Mouse (Mus musculus): ENCODE results near the gene Atp1a4.

DNA sequence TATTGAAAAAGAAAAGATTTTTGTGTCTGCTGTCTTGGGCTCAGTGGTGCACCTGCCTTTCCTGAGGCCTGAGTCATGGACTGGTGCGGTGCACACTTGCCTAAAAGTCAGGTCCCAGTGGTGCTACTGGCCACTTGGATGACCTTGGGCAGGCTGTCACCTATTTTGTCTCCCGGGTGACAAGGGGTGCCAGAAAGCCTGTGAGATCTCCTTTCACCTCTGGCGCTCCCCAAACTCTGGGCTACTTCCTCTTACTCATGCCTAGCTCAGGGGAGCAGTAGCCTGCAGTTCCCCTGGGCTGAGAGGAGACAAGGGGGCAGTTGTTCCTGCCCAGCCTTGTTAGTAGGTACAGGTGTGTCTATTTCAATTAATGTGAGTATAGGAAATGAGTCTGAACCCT, 44.1 kb upstream of the Atp1a4 start:
- TF ChIP-seq CTCF (IDR thresholded peaks at IDR 0.05; ENCODE audit: control insufficient read depth, insufficient read depth, insufficient read length) (no peak), USF1 (IDR thresholded peaks at IDR 0.05; ENCODE audit: low read depth) (no peak), MAX (IDR thresholded peaks at IDR 0.05) (no peak), CEBPB (IDR thresholded peaks at IDR 0.05; ENCODE audit: low read depth) (no peak)

Data from C2C12 (cell line).